Mouse (Mus musculus) midbrain, embryonic 15.5 days (tissue): ENCODE results near the gene Pirt. TPM values are rescaled to one million over a fixed set of nuclear protein-coding genes. Genes with fewer than 3 reads are reported as not detected.

Experiments used
- ATAC-seq: fragments of 200-750 bp; cut with Nextera tagmentation; replicated peaks from 2 replicates; pipeline ENCODE4 v1.8.0; 2017; ENCODE audit warnings: moderate TSS enrichment
- H3K27ac ChIP-seq: fragments of 300-500 bp; sonication (generic); 2 replicates; pipeline ENCODE4 v1.5.1; 2015; ENCODE audit warnings: mild to moderate bottlenecking, inconsistent platforms
- H3K27me3 ChIP-seq: fragments of 300-500 bp; sonication (generic); replicated peaks from 2 replicates; pipeline ENCODE4 v1.6.1; 2015; ENCODE audit warnings: inconsistent platforms
- H3K36me3 ChIP-seq: fragments of 300-500 bp; sonication (generic); replicated peaks from 2 replicates; pipeline ENCODE4 v1.6.1; 2015; ENCODE audit warnings: inconsistent platforms
- H3K4me1 ChIP-seq: fragments of 300-500 bp; sonication (generic); 2 replicates; pipeline ENCODE4 v1.6.1; 2015; ENCODE audit warnings: inconsistent platforms
- H3K4me2 ChIP-seq: fragments of 300-500 bp; sonication (generic); 2 replicates; pipeline ENCODE4 v1.6.1; 2015; ENCODE audit warnings: inconsistent platforms, mild to moderate bottlenecking, moderate library complexity
- H3K4me3 ChIP-seq: fragments of 300-500 bp; sonication (generic); 2 replicates; pipeline ENCODE4 v1.5.1; 2015; ENCODE audit warnings: mild to moderate bottlenecking, inconsistent platforms
- H3K9ac ChIP-seq: fragments of 300-500 bp; sonication (generic); 2 replicates; pipeline ENCODE4 v1.6.1; 2015; ENCODE audit warnings: mild to moderate bottlenecking, inconsistent platforms
- H3K9me3 ChIP-seq: fragments of 300-500 bp; sonication (generic); 2 replicates; pipeline ENCODE4 v1.6.1; 2016; ENCODE audit warnings: inconsistent platforms
- WGBS: fragments of 180-500 bp; shearing (Covaris S2); methylation state at CpG from one replicate; pipeline ENCODE4 v1.1.7; 2015; ENCODE audit warnings: mixed read lengths; 5-methylcytosine and 5-hydroxymethylcytosine counted together
- polyA plus RNA-seq: library from polyadenylated mRNA; unstranded; fragments of >200 nt; fragmentation: Nextera tagmentation; extraction: Ambion mirVana; gene quantifications from 2 replicates; pipeline ENCODE4 v1.2.1, GENCODE M21; 2015

The Pirt gene
- polyA plus RNA-seq, 1 experiment from 2014 or later, result 0.83 TPM

- WGBS, result 87% methylated on average over 12 of the region's 12 CpGs
- ATAC-seq, result no peak
Observed at GRCm38 (mm10) chr11:66961447-66962176, 49.8 kb downstream of the Pirt start.

GRCm38 (mm10) chr11:66963462-66963861 lies 51.7 kb downstream of the Pirt start:
- Histone ChIP-seq H3K9ac (no peak overlapping the region), H3K36me3 (no peaks in the 10 kb centered on the region), H3K27me3 (no peaks in the 10 kb centered on the region), H3K4me2 (no peak overlapping the region), H3K4me3 (no peak overlapping the region), H3K27ac (no peak overlapping the region), H3K9me3 (no peaks in the 10 kb centered on the region), H3K4me1 (no peaks in the 10 kb centered on the region)
- 95% methylated on average over 1 of the region's 1 CpGs for WGBS
- no peak for ATAC-seq

More at GRCm38 (mm10) chr11:66961447-66962176, 49.8 kb downstream of the Pirt start:
- H3K4me3 ChIP-seq, result no peak overlapping the region
- H3K36me3 ChIP-seq, result no peaks in the 10 kb centered on the region
- H3K4me1 ChIP-seq, result no peaks in the 10 kb centered on the region
- no peak overlapping the region for H3K4me2 ChIP-seq
- H3K9ac ChIP-seq, result no peak overlapping the region
- H3K9me3 ChIP-seq, result no peaks in the 10 kb centered on the region
- no peak overlapping the region for H3K27ac ChIP-seq
- no peaks in the 10 kb centered on the region for H3K27me3 ChIP-seq

- no peaks in the 10 kb centered on the region for H3K27me3 ChIP-seq
- H3K9me3 ChIP-seq, result no peaks in the 10 kb centered on the region
- no peak overlapping the region for H3K4me2 ChIP-seq
- no peak overlapping the region for H3K27ac ChIP-seq
- 30% methylated on average over 7 of the region's 7 CpGs for WGBS
- H3K9ac ChIP-seq, result no peak overlapping the region
- no peak for ATAC-seq
- no peak overlapping the region for H3K4me3 ChIP-seq
- H3K36me3 ChIP-seq, result no peaks in the 10 kb centered on the region
- no peaks in the 10 kb centered on the region for H3K4me1 ChIP-seq
Observed at GRCm38 (mm10) chr11:66966500-66967116, 54.8 kb downstream of the Pirt start.

GRCm38 (mm10) chr11:66968575-66968974 lies 56.8 kb downstream of the Pirt start:
- WGBS, result 92% methylated on average over 1 of the region's 1 CpGs
- H3K4me1 ChIP-seq, result no peaks in the 10 kb centered on the region
- no peaks in the 10 kb centered on the region for H3K27me3 ChIP-seq
- no peak overlapping the region for H3K4me3 ChIP-seq
- no peaks in the 10 kb centered on the region for H3K9me3 ChIP-seq
- no peak for ATAC-seq
- H3K4me2 ChIP-seq, result no peak overlapping the region
- no peak overlapping the region for H3K27ac ChIP-seq
- H3K36me3 ChIP-seq, result no peaks in the 10 kb centered on the region
- H3K9ac ChIP-seq, result no peak overlapping the region

- Histone ChIP-seq H3K9ac (no peak overlapping the region), H3K4me1 (no peaks in the 10 kb centered on the region), H3K27me3 (no peaks in the 10 kb centered on the region), H3K27ac (no peak overlapping the region), H3K9me3 (no peaks in the 10 kb centered on the region; the same call in 1 of the 2 replicates), H3K4me3 (no peak overlapping the region), H3K36me3 (no peaks in the 10 kb centered on the region), H3K4me2 (no peak overlapping the region)
- WGBS, result 92% methylated on average over 3 of the region's 3 CpGs
- no peak for ATAC-seq
Observed at GRCm38 (mm10) chr11:66973507-66973906, 61.7 kb downstream of the Pirt start.

GRCm38 (mm10) chr11:66975606-66976330 lies 64.0 kb downstream of the Pirt start:
- Histone ChIP-seq H3K9ac (no peak overlapping the region), H3K4me3 (no peak overlapping the region), H3K4me1 (no peaks in the 10 kb centered on the region), H3K27ac (no peak overlapping the region), H3K9me3 (no peaks in the 10 kb centered on the region; the same call in 1 of the 2 replicates), H3K27me3 (no peaks in the 10 kb centered on the region), H3K36me3 (no peaks in the 10 kb centered on the region), H3K4me2 (no peak overlapping the region)
- no peak for ATAC-seq
- WGBS, result 92% methylated on average over 7 of the region's 7 CpGs

Other genes starting within 250 kb of the Pirt start
- gene Tmem238l, start 44.7 kb downstream of the Pirt start, polyA plus RNA-seq, result not detected in 2 replicates
- 0.54 and 0.59 TPM in 2 replicates for gene Tmem220, start 113.2 kb downstream of the Pirt start, polyA plus RNA-seq
- gene Adprm, start 140.6 kb downstream of the Pirt start, polyA plus RNA-seq, result 32.4 and 35.3 TPM in 2 replicates
- gene Sco1, start 140.7 kb downstream of the Pirt start, polyA plus RNA-seq, result 13.5 and 14.0 TPM in 2 replicates
- gene Myh3, start 166.3 kb downstream of the Pirt start, polyA plus RNA-seq, result 0.15 and 0.22 TPM in 2 replicates